12 mouse cellular contexts compared by ENCODE assay signal in genomic region chr11:119197618-119198563, GRCm38 (mm10). TPM values are rescaled to one million over a fixed set of nuclear protein-coding genes. Genes with fewer than 3 reads are reported as not detected.
DNase-seq lines count a peak whose midpoint lies in the region; ATAC-seq and TF ChIP-seq lines count a peak whose summit lies in the region.
"Had no signal": no experiment of that assay in that cellular context is flagged by ENCODE, and none has a peak within 500 bp of the region (broad histone marks: within the 10 kb centered on the region; RNA-seq: fewer than 3 reads in every experiment).

No protein-coding gene starts in this region.

- TF ChIP-seq CTCF in forebrain, postnatal 0 days (IDR thresholded peaks at IDR 0.05; ENCODE audit: low read depth) = no peak

- intact Hi-C loops in heart, postnatal 36 days (cut with DNase I) = no loop called here

- H3K4me3 ChIP-seq in forebrain, postnatal 0 days (ENCODE audit: low read depth, low read length) = no peak overlapping the region
- H3K4me3 ChIP-seq: erythroblast, embryonic 14.5 days; heart, adult 2 months; kidney, embryonic 15.5 days had no signal

- ATAC-seq in forebrain, postnatal 0 days = peak; percentile 58

- H3K4me1 ChIP-seq in forebrain, postnatal 0 days (ENCODE audit: insufficient read depth) = peaks cover 7% of the 10 kb centered on the region; the same call in 1 of the 2 replicates

- no peak overlapping the region for H3K9ac ChIP-seq in forebrain, postnatal 0 days
- H3K9ac ChIP-seq: kidney, embryonic 15.5 days; lung, embryonic 14.5 days had no signal

- H3K36me3 ChIP-seq in forebrain, postnatal 0 days (ENCODE audit: insufficient read depth) = peaks cover 14% of the 10 kb centered on the region; the same call in 1 of the 2 replicates
- H3K36me3 ChIP-seq: kidney, embryonic 15.5 days had no signal

- H3K27ac ChIP-seq in forebrain, postnatal 0 days (ENCODE audit: low read depth, low read length) = peak overlapping the region; percentile 35; the same call in 1 of the 2 replicates
- H3K27ac ChIP-seq: heart, adult 2 months; kidney, embryonic 15.5 days had no signal

- H3K9me3 ChIP-seq in forebrain, postnatal 0 days (ENCODE audit: low read length) = no peaks in the 10 kb centered on the region
- H3K9me3 ChIP-seq: kidney, embryonic 15.5 days had no signal

- 61% methylated on average over 18 of the region's 18 CpGs for WGBS in forebrain, postnatal 0 days

- H3K4me2 ChIP-seq in forebrain, postnatal 0 days (ENCODE audit: low read depth) = peak overlapping the region; percentile 24
- H3K4me2 ChIP-seq: kidney, embryonic 15.5 days; lung, embryonic 14.5 days had no signal

- peak; percentile 39 for DNase-seq in heart, postnatal 4 days
- no peak for DNase-seq in heart, postnatal 36 days
- DNase-seq in right cerebral cortex, postnatal 25 days = peak; percentile 40
- DNase-seq in right cerebral cortex, adult 18-20 months = no peak
- peak; percentile 59 for DNase-seq in forebrain, postnatal 0 days
- no peak for DNase-seq in spleen, postnatal 36 days (ENCODE audit: low spot score in 2 of 2)
- no peak for DNase-seq in adrenal gland, postnatal 10 days
- no peak for DNase-seq in frontal cortex, postnatal 14 days (ENCODE audit: low spot score in 2 of 2)
- DNase-seq: lung, embryonic 14.5 days had no signal

- no peaks in the 10 kb centered on the region for H3K27me3 ChIP-seq in forebrain, postnatal 0 days (ENCODE audit: insufficient read depth, low read length)
- H3K27me3 ChIP-seq: kidney, embryonic 15.5 days had no signal

RNA-seq across cellular contexts. Expression of gene Tbc1d16, which starts 30.4 kb away (rescaled TPM):
- 10 to 100 TPM; 60.5 to 63.4 TPM for total RNA-seq in heart, postnatal 4 days (2021)
- total RNA-seq in heart, postnatal 36 days (2021) = 10 to 100 TPM; 57.7 to 67.8 TPM
- total RNA-seq in forebrain, postnatal 0 days (2014; rRNA removed) = 133 and 153 TPM in 2 replicates
- 41.2 and 60.4 TPM in 2 replicates for polyA plus RNA-seq in forebrain, postnatal 0 days (2015; fragmentation: Nextera tagmentation; extraction: Ambion mirVana)
- 10 to 100 TPM; 19.1 to 21.8 TPM for total RNA-seq in adrenal gland, postnatal 10 days (2021)

RNA-seq across cellular contexts. Expression of gene Ccdc40, which starts 30.5 kb away (rescaled TPM):
- total RNA-seq in heart, postnatal 4 days (2021) = 1 to 10 TPM in 1 of 2 experiments, under 1 TPM in 1; 0.27 to 1.4 TPM
- under 1 TPM in 1 of 2 experiments, not detected in 1; 0.38 TPM for total RNA-seq in heart, postnatal 36 days (2021)
- total RNA-seq in forebrain, postnatal 0 days (2014; rRNA removed) = 10.5 and 14.6 TPM in 2 replicates
- polyA plus RNA-seq in forebrain, postnatal 0 days (2015; fragmentation: Nextera tagmentation; extraction: Ambion mirVana) = 7.2 and 11.8 TPM in 2 replicates
- 1 to 10 TPM in 1 of 2 experiments, under 1 TPM in 1; 0.85 to 1.4 TPM for total RNA-seq in adrenal gland, postnatal 10 days (2021)

Comparison
In these comparisons a context has a peak if more than half of its experiments do, and no peak if none do; other contexts are left out.
1. DNase-seq: peak in heart, postnatal 4 days (single experiment), right cerebral cortex, postnatal 25 days (single experiment) and forebrain, postnatal 0 days (single experiment); none in heart, postnatal 36 days (0 of 2), right cerebral cortex, adult 18-20 months (single experiment), spleen, postnatal 36 days (0 of 2), adrenal gland, postnatal 10 days (single experiment) and frontal cortex, postnatal 14 days (0 of 2).